Mouse (Mus musculus) heart, adult 2 months (tissue): ENCODE measurements around the gene E330009J07Rik.

Experiments
- CTCF ChIP-seq: fragments of 200-600 bp; IDR thresholded peaks from 2 replicates; pipeline ENCODE4 v1.8.1; 2022; ENCODE audit warnings: antibody characterized with exemption, mild to moderate bottlenecking, moderate library complexity
- EP300 ChIP-seq: fragments of 200-500 bp; IDR thresholded peaks from 2 replicates; pipeline ENCODE4 v1.6.1; 2011; ENCODE audit warnings: low read depth, low read length, control low read depth; ENCODE audit not compliant: insufficient read depth
- POLR2A ChIP-seq: fragments of 200-500 bp; IDR thresholded peaks from 2 replicates; pipeline ENCODE4 v1.6.1; 2011; ENCODE audit warnings: mild to moderate bottlenecking, low read depth, low read length, control low read depth; ENCODE audit not compliant: insufficient read depth

DNA sequence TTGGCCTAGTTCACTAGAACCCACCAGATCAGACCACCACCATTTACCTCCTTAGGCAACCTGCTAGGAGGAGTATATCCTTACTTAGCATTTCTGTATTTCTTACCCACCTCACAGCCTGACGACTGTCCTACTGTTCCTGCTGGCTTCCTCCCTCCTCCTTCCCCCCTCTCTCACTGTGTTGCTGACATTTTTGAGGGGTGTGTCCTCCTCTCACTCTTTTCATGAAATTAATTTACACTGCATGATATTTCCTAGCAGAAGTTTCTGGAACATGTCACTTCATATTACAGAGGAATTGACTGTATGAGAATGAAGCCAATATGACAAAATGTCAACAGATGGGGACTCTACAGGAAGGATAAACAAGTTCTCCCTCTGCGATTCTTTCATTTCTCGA is 7.2 kb downstream of the E330009J07Rik start:
- TF ChIP-seq CTCF (no peak), POLR2A (no peak), EP300 (no peak)
